Mouse (Mus musculus) embryo, embryonic 11.5 days (tissue): ENCODE data around the gene Pgbd5.

Experiments
- DNase-seq: peaks from one replicate; pipeline ENCODE4 v3.0.0-alpha.2; 2012; ENCODE audit warnings: low read depth, low spot score

Gene Pgbd5

GRCm38 (mm10) chr8:124392271-124393012, 47.0 kb downstream of the Pgbd5 start:
- no peak for DNase-seq

GRCm38 (mm10) chr8:124391191-124391590, 48.3 kb downstream of the Pgbd5 start:
- no peak for DNase-seq

- DNase-seq: no peak
Measured at GRCm38 (mm10) chr8:124389495-124389894, 50.0 kb downstream of the Pgbd5 start.

- no peak for DNase-seq
Measured at GRCm38 (mm10) chr8:124386225-124386899, 53.1 kb downstream of the Pgbd5 start.

GRCm38 (mm10) chr8:124384336-124384735, 55.1 kb downstream of the Pgbd5 start:
- DNase-seq: no peak

- DNase-seq: no peak
Measured at GRCm38 (mm10) chr8:124382235-124382634, 57.2 kb downstream of the Pgbd5 start.

- DNase-seq: no peak
Measured at GRCm38 (mm10) chr8:124379289-124379688, 60.2 kb downstream of the Pgbd5 start.

- DNase-seq: no peak
Measured at GRCm38 (mm10) chr8:124376406-124376805, 63.1 kb downstream of the Pgbd5 start.

- DNase-seq: no peak
Measured at GRCm38 (mm10) chr8:124375727-124376126, 63.7 kb downstream of the Pgbd5 start.

GRCm38 (mm10) chr8:124375168-124375567, 64.3 kb downstream of the Pgbd5 start:
- DNase-seq: no peak

- DNase-seq: no peak
Measured at GRCm38 (mm10) chr8:124373753-124374152, 65.7 kb downstream of the Pgbd5 start.

GRCm38 (mm10) chr8:124371410-124372123, 67.9 kb downstream of the Pgbd5 start:
- DNase-seq: no peak

- DNase-seq: no peak
Measured at GRCm38 (mm10) chr8:124370422-124371183, 68.9 kb downstream of the Pgbd5 start.

GRCm38 (mm10) chr8:124368213-124368612, 71.2 kb downstream of the Pgbd5 start:
- DNase-seq: peak; percentile 45

GRCm38 (mm10) chr8:124363337-124363736, 76.1 kb downstream of the Pgbd5 start:
- DNase-seq: no peak

- no peak for DNase-seq
Measured at GRCm38 (mm10) chr8:124362589-124362988, 76.9 kb downstream of the Pgbd5 start.

- no peak for DNase-seq
Measured at GRCm38 (mm10) chr8:124361773-124362427, 77.6 kb downstream of the Pgbd5 start.

GRCm38 (mm10) chr8:124360911-124361310, 78.5 kb downstream of the Pgbd5 start:
- no peak for DNase-seq

GRCm38 (mm10) chr8:124351636-124352035, 87.8 kb downstream of the Pgbd5 start:
- no peak for DNase-seq

GRCm38 (mm10) chr8:124349663-124350062, 89.8 kb downstream of the Pgbd5 start:
- DNase-seq: peak; percentile 61

GRCm38 (mm10) chr8:124348087-124348486, 91.4 kb downstream of the Pgbd5 start:
- DNase-seq: no peak
